Mouse (Mus musculus): Measurements from ENCODE around the gene Vkorc1l1. TPM values are rescaled to one million over a fixed set of nuclear protein-coding genes. Genes with fewer than 3 reads are reported as not detected.
A peak's percentile ranks its signal among the peaks of the same experiment; 100 is the strongest.

Vkorc1l1 gene
- polyA plus RNA-seq, 2 experiments: 26.1 to 35.7 TPM

- H3K4me3 ChIP-seq (replicated peaks; ENCODE audit: low read length): peak overlapping the region; percentile 51
- TF ChIP-seq POLR2A (IDR thresholded peaks at IDR 0.05; ENCODE audit: borderline replicate concordance, extremely low read depth, insufficient read depth, insufficient read length): no peak
- DNase-seq (ENCODE audit: low spot score) (no peak), ATAC-seq (ENCODE audit: low FRiP score, low read depth) (no peak)
- peak overlapping the region; percentile 66 for H3K4me2 ChIP-seq (replicated peaks; ENCODE audit: low read depth, low read length, severe bottlenecking)
- no peak overlapping the region for H3K27ac ChIP-seq (replicated peaks; ENCODE audit: low read depth, low read length)
- peaks cover 5% of the 10 kb centered on the region for H3K4me1 ChIP-seq (ENCODE audit: control insufficient read depth, insufficient read depth, low read length)
- H3K9me3 ChIP-seq (ENCODE audit: control insufficient read depth, low read length): no peaks in the 10 kb centered on the region
- H3K36me3 ChIP-seq (ENCODE audit: control insufficient read depth, insufficient read depth, low read length): no peaks in the 10 kb centered on the region
- peak overlapping the region; percentile 54; the same call in 1 of the 2 replicates for H3K9ac ChIP-seq (ENCODE audit: low read depth, low read length, severe bottlenecking)
- H3K27me3 ChIP-seq (ENCODE audit: control insufficient read depth, insufficient read depth, low read length): no peaks in the 10 kb centered on the region
- WGBS: 42% methylated on average over 12 of the region's 12 CpGs
These were observed 81.4 kb downstream of the Vkorc1l1 start for GRCm38 (mm10) chr5:130023067-130023766.

DNA sequence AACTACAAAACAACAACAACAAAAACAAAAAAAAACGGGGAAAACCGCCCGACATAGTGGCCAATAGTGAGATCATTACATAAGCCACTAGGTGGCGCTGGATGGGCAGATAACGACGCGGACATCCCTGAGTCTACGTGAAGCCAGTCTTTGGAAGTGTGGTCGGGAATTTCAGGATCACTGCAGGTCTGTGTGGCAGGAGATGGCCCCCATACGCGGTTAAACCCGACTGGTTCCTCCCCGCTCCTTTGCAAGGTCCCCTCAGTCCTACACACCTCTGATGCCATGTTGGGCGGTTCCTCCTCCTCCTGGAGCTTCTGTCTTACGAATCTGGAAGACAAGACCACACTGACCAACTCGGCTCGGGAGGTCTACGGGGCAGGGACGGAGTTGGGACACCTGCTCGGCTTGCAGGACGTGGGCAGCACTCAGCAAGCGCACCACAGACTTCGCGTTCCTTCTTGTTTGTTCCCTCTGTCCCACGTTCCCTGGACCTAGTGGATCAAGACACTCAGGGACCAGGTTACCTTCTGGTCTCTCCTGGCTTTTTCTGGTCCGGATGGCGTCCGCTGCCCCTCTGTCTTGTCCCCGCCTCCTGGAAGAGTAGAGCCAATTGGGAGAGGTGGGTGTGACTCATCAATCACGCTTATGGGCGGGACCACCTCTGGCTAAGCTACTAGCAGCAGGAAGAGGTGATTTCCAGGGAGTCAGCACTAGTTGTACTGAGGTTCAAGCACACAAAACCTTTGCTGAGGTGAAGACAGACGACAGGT is 82.2 kb downstream of the Vkorc1l1 start:
- peak overlapping the region; percentile 51 for H3K4me3 ChIP-seq (replicated peaks; ENCODE audit: low read length)
- H3K9ac ChIP-seq (ENCODE audit: low read depth, low read length, severe bottlenecking): peak overlapping the region; percentile 54
- H3K27ac ChIP-seq (replicated peaks; ENCODE audit: low read depth, low read length): peak overlapping the region; percentile 11; the same call in 1 of the 2 replicates
- peak; percentile 93 for DNase-seq (ENCODE audit: low spot score)
- TF ChIP-seq POLR2A (IDR thresholded peaks at IDR 0.05; ENCODE audit: borderline replicate concordance, extremely low read depth, insufficient read depth, insufficient read length): no peak
- H3K9me3 ChIP-seq (ENCODE audit: control insufficient read depth, low read length): no peaks in the 10 kb centered on the region
- no peaks in the 10 kb centered on the region for H3K27me3 ChIP-seq (ENCODE audit: control insufficient read depth, insufficient read depth, low read length)
- H3K36me3 ChIP-seq (ENCODE audit: control insufficient read depth, insufficient read depth, low read length): no peaks in the 10 kb centered on the region
- H3K4me2 ChIP-seq (replicated peaks; ENCODE audit: low read depth, low read length, severe bottlenecking): peak overlapping the region; percentile 66
- peak; percentile 93 for ATAC-seq (ENCODE audit: low FRiP score, low read depth)
- peaks cover 5% of the 10 kb centered on the region for H3K4me1 ChIP-seq (ENCODE audit: control insufficient read depth, insufficient read depth, low read length)
- under 1% methylated on average over 30 of the region's 32 CpGs for WGBS

DNA sequence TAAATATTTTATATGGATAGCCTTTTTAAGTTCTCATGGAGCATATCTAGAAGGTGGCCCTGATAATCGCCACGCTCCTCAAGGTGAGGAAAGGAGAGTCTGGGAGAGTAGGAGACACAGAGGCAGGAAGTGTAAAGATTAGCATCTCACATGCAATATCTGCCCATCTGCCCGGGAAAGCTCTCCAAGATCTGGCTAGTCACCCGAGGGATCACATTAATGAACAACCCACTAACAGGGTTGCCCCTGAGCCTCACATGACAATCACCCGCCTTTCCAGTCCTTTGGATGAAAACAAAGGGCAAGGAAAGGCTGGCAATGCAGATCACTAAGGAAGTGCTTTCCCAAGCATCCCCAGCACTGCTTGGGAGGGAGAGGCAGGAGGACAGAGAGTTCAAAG is 85.4 kb downstream of the Vkorc1l1 start:
- 75% methylated on average over 5 of the region's 5 CpGs for WGBS

GRCm38 (mm10) chr5:130027696-130028095 is 85.9 kb downstream of the Vkorc1l1 start:
- H3K9me3 ChIP-seq (ENCODE audit: control insufficient read depth, low read length): no peaks in the 10 kb centered on the region
- WGBS: 86% methylated on average over 7 of the region's 7 CpGs
- DNase-seq (ENCODE audit: low spot score) (no peak), ATAC-seq (ENCODE audit: low FRiP score, low read depth) (no peak)
- H3K4me1 ChIP-seq (ENCODE audit: control insufficient read depth, insufficient read depth, low read length): no peaks in the 10 kb centered on the region; the same call in 1 of the 2 replicates
- no peak for TF ChIP-seq POLR2A (IDR thresholded peaks at IDR 0.05; ENCODE audit: borderline replicate concordance, extremely low read depth, insufficient read depth, insufficient read length)
- no peak overlapping the region for H3K4me2 ChIP-seq (replicated peaks; ENCODE audit: low read depth, low read length, severe bottlenecking)
- no peaks in the 10 kb centered on the region for H3K27me3 ChIP-seq (ENCODE audit: control insufficient read depth, insufficient read depth, low read length)
- no peak overlapping the region for H3K4me3 ChIP-seq (replicated peaks; ENCODE audit: low read length)
- H3K9ac ChIP-seq (ENCODE audit: low read depth, low read length, severe bottlenecking): no peak overlapping the region
- H3K36me3 ChIP-seq (ENCODE audit: control insufficient read depth, insufficient read depth, low read length): no peaks in the 10 kb centered on the region
- H3K27ac ChIP-seq (replicated peaks; ENCODE audit: low read depth, low read length): no peak overlapping the region

More for the DNA sequence above, 85.4 kb downstream of the Vkorc1l1 start:
- TF ChIP-seq POLR2A (IDR thresholded peaks at IDR 0.05; ENCODE audit: borderline replicate concordance, extremely low read depth, insufficient read depth, insufficient read length): no peak
- Histone ChIP-seq H3K4me2 (replicated peaks; ENCODE audit: low read depth, low read length, severe bottlenecking) (no peak overlapping the region), H3K27ac (replicated peaks; ENCODE audit: low read depth, low read length) (no peak overlapping the region), H3K4me1 (ENCODE audit: control insufficient read depth, insufficient read depth, low read length) (no peaks in the 10 kb centered on the region; the same call in 1 of the 2 replicates), H3K4me3 (replicated peaks; ENCODE audit: low read length) (no peak overlapping the region), H3K36me3 (ENCODE audit: control insufficient read depth, insufficient read depth, low read length) (no peaks in the 10 kb centered on the region), H3K9me3 (ENCODE audit: control insufficient read depth, low read length) (no peaks in the 10 kb centered on the region), H3K9ac (ENCODE audit: low read depth, low read length, severe bottlenecking) (no peak overlapping the region), H3K27me3 (ENCODE audit: control insufficient read depth, insufficient read depth, low read length) (no peaks in the 10 kb centered on the region)
- ATAC-seq (ENCODE audit: low FRiP score, low read depth) (no peak), DNase-seq (ENCODE audit: low spot score) (no peak)

GRCm38 (mm10) chr5:130029142-130029897 is 87.5 kb downstream of the Vkorc1l1 start, which contains the start of the genes Asl and Crcp:
Asl (minus strand) TSS chr5:130029247.
Crcp (plus strand) TSS chr5:130029290.
- Histone ChIP-seq H3K27ac (replicated peaks; ENCODE audit: low read depth, low read length) (peak within 1 kb of the TSS; percentile 89), H3K36me3 (ENCODE audit: control insufficient read depth, insufficient read depth, low read length) (no peaks in the 10 kb centered on the region), H3K9me3 (ENCODE audit: control insufficient read depth, low read length) (no peaks in the 10 kb centered on the region), H3K4me3 (replicated peaks; ENCODE audit: low read length) (peak within 1 kb of the TSS; percentile 72), H3K9ac (ENCODE audit: low read depth, low read length, severe bottlenecking) (peak within 1 kb of the TSS; percentile 80), H3K4me1 (ENCODE audit: control insufficient read depth, insufficient read depth, low read length) (no peaks in the 10 kb centered on the region; the same call in 1 of the 2 replicates), H3K4me2 (replicated peaks; ENCODE audit: low read depth, low read length, severe bottlenecking) (peak within 1 kb of the TSS; percentile 78), H3K27me3 (ENCODE audit: control insufficient read depth, insufficient read depth, low read length) (no peaks in the 10 kb centered on the region)
- peak; percentile 86; the same call in 1 of the 2 replicates for TF ChIP-seq POLR2A (IDR thresholded peaks at IDR 0.05; ENCODE audit: borderline replicate concordance, extremely low read depth, insufficient read depth, insufficient read length)
- ATAC-seq (ENCODE audit: low FRiP score, low read depth) (peak; percentile 84), DNase-seq (ENCODE audit: low spot score) (peak; percentile 63)
- 2% methylated on average over 48 of the region's 51 CpGs for WGBS
